ENCODE assay signal across 8 mouse cellular contexts in the genomic region with DNA sequence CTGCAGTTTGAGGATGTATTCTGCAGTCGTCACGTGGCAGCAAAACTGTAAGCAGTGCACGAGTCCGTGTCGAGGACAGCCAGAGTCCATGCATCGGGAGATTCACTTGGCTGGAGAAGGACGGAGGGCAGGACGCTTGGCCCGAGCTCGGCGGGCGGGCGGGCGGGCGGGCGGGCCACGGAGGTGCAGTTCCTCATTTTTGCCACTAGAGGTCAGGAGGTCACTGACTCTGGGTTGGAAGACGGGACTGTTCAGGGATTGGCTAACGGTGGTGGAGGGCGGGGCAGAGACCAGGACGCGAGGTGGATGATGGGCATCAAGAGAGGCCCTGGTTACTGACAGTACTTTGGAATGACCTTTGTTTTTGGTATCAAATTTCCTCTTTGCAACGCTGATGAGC. TPM values are rescaled to one million over a fixed set of nuclear protein-coding genes. Genes with fewer than 3 reads are reported as not detected.
DNase-seq lines count a peak whose midpoint lies in the region; ATAC-seq and TF ChIP-seq lines count a peak whose summit lies in the region.

No protein-coding gene starts in this region.

- WGBS in forebrain, embryonic 16.5 days, result 1% methylated on average over 18 of the region's 23 CpGs
- under 1% methylated on average over 23 of the region's 23 CpGs for WGBS in lung, adult 2 months

- intact Hi-C loops in heart, postnatal 36 days (cut with DNase I), result loop anchor here (1.0 to 10.0 kb wide), 3 partner anchors 62 to 636 kb away; a partner anchor contains a TSS

- H3K79me2 ChIP-seq in MEL (ENCODE audit: control insufficient read depth, insufficient read depth, low read length, poor library complexity), result no peaks in the 10 kb centered on the region

- no peak; a peak in 1 of 4 replicates for TF ChIP-seq POLR2A in MEL (IDR thresholded peaks at IDR 0.05; ENCODE audit: control insufficient read depth in 1 of 2, insufficient read depth in 1 of 2, low read depth in 1 of 2, low read length in 2 of 2, poor library complexity in 1 of 2)
- no peak for TF ChIP-seq POLR2A in lung, adult 2 months (IDR thresholded peaks at IDR 0.05; ENCODE audit: borderline replicate concordance, extremely low read depth, low read depth, low read length)

- H3K9me3 ChIP-seq in MEL (replicated peaks; ENCODE audit: insufficient read depth, low read length), result no peaks in the 10 kb centered on the region
- H3K9me3 ChIP-seq in forebrain, embryonic 16.5 days (ENCODE audit: control insufficient read depth, low read length), result no peaks in the 10 kb centered on the region

- H3K27me3 ChIP-seq in MEL (ENCODE audit: control insufficient read depth in 1 of 2, insufficient read depth in 2 of 2, low read length in 2 of 2), result peaks cover 5 to 6% of the 10 kb centered on the region in 2 experiments
- no peaks in the 10 kb centered on the region for H3K27me3 ChIP-seq in forebrain, embryonic 16.5 days (replicated peaks; ENCODE audit: control insufficient read depth, insufficient read depth, low read length)

- H3K9ac ChIP-seq in MEL (ENCODE audit: control insufficient read depth, low read depth, low read length, poor library complexity, severe bottlenecking), result peak overlapping the region; percentile 68
- H3K9ac ChIP-seq in forebrain, embryonic 16.5 days (replicated peaks; ENCODE audit: low read depth, low read length), result no peak overlapping the region

- H3K4me3 ChIP-seq in MEL (ENCODE audit: control insufficient read depth in 1 of 2, insufficient read depth in 1 of 2, low read depth in 2 of 2, low read length in 2 of 2), result peak overlapping the region; percentile 54 to 58
- 0 out of 2 replicates have a peak overlapping the region, but pooled peaks have one; percentile 8 for H3K4me3 ChIP-seq in forebrain, embryonic 16.5 days (replicated peaks; ENCODE audit: low read length)
- H3K4me3 ChIP-seq in layer of hippocampus, adult 2 months, result peak overlapping the region; percentile 33
- peak overlapping the region; percentile 30 for H3K4me3 ChIP-seq in lung, adult 2 months (replicated peaks; ENCODE audit: extremely low read depth, low read depth, low read length)

- peak; percentile 94 for DNase-seq in MEL (ENCODE audit: low read depth, low spot score)
- DNase-seq in cerebellum, adult 18-20 months, result peak; percentile 85 to 92
- peak; percentile 84 to 86 for DNase-seq in heart, postnatal 36 days
- DNase-seq in layer of hippocampus, adult 2 months (ENCODE audit: low spot score in 2 of 2), result peak; percentile 82 to 84
- DNase-seq in lung, adult 2 months, result peak; percentile 81
- peak; percentile 84 for DNase-seq in testis, postnatal 14 days (ENCODE audit: low spot score)

- no peak for TF ChIP-seq EP300 in MEL (IDR thresholded peaks at IDR 0.05; ENCODE audit: low read depth in 1 of 2, low read length in 2 of 2)

- H3K27ac ChIP-seq in MEL (ENCODE audit: control insufficient read depth, low read depth, low read length), result no peak overlapping the region
- no peak overlapping the region for H3K27ac ChIP-seq in forebrain, embryonic 16.5 days (ENCODE audit: low read length)
- H3K27ac ChIP-seq in layer of hippocampus, adult 2 months, result peak overlapping the region; percentile 58

- peak; percentile 92 for ATAC-seq in forebrain, embryonic 16.5 days
- ATAC-seq in neutrophil, adult 5-6 weeks (ENCODE audit: extremely low read depth, insufficient number of reproducible peaks, low FRiP score, poor library complexity, severe bottlenecking), result peak; percentile 93

- H3K4me1 ChIP-seq in MEL (ENCODE audit: control insufficient read depth in 1 of 2, insufficient read depth in 2 of 2, low read length in 2 of 2), result peaks cover 0 to 7% of the 10 kb centered on the region in 2 experiments; a peak in 2 of 4 replicates
- peaks cover 11% of the 10 kb centered on the region for H3K4me1 ChIP-seq in forebrain, embryonic 16.5 days (replicated peaks; ENCODE audit: control insufficient read depth, insufficient read depth, low read length)
- peaks cover 4% of the 10 kb centered on the region for H3K4me1 ChIP-seq in lung, adult 2 months (ENCODE audit: control insufficient read depth, insufficient read depth, low read length)

- peak overlapping the region; percentile 49 for H3K4me2 ChIP-seq in forebrain, embryonic 16.5 days (ENCODE audit: low read length)

- peaks cover 3 to 14% of the 10 kb centered on the region in 2 experiments for H3K36me3 ChIP-seq in MEL (ENCODE audit: control insufficient read depth in 1 of 2, insufficient read depth in 2 of 2, low read length in 2 of 2)
- H3K36me3 ChIP-seq in forebrain, embryonic 16.5 days (ENCODE audit: control insufficient read depth, insufficient read depth), result peaks cover 23% of the 10 kb centered on the region

- peak; percentile 58 to 96 (median 71) for TF ChIP-seq CTCF in MEL (IDR thresholded peaks at IDR 0.05 in 2 of 3, conservative IDR thresholded peaks at IDR 0.05 in 1 of 3; ENCODE audit: control insufficient read depth in 1 of 3, insufficient read depth in 1 of 3, low read depth in 2 of 3, low read length in 3 of 3, poor library complexity in 1 of 3, severe bottlenecking in 1 of 3)
- TF ChIP-seq CTCF in layer of hippocampus, adult 2 months (conservative IDR thresholded peaks at IDR 0.05), result peak; percentile 99
- TF ChIP-seq CTCF in lung, adult 2 months (IDR thresholded peaks at IDR 0.05; ENCODE audit: insufficient read depth, low read length), result peak; percentile 67

- peak; percentile 76 for TF ChIP-seq RAD21 in MEL (IDR thresholded peaks at IDR 0.05; ENCODE audit: low read depth, low read length)

TF ChIP-seq in MEL, 35 proteins besides CTCF, POLR2A, EP300 and RAD21 (continues in another document):
- TF ChIP-seq SIN3A (IDR thresholded peaks at IDR 0.05; ENCODE audit: low read length), result peak; percentile 46
- peak; percentile 62; the same call in 1 of the 2 replicates for TF ChIP-seq HCFC1 (IDR thresholded peaks at IDR 0.05; ENCODE audit: low read depth, low read length)
- no peak for TF ChIP-seq KAT2A (conservative IDR thresholded peaks at IDR 0.05; ENCODE audit: low read depth, low read length)
- TF ChIP-seq SMC3 (IDR thresholded peaks at IDR 0.05; ENCODE audit: low read depth, low read length), result peak; percentile 70
- TF ChIP-seq MAFK (IDR thresholded peaks at IDR 0.05; ENCODE audit: borderline replicate concordance, low read depth, low read length), result no peak
- TF ChIP-seq ZNF384 (IDR thresholded peaks at IDR 0.05; ENCODE audit: low read depth, low read length), result no peak
- TF ChIP-seq CHD2 (IDR thresholded peaks at IDR 0.05; ENCODE audit: low read length), result no peak
- TF ChIP-seq MAZ (IDR thresholded peaks at IDR 0.05; ENCODE audit: low read depth, low read length), result no peak
- TF ChIP-seq ZC3H11A (IDR thresholded peaks at IDR 0.05; ENCODE audit: low read depth, low read length), result peak; percentile 74
- no peak for TF ChIP-seq CHD1 (IDR thresholded peaks at IDR 0.05; ENCODE audit: low read depth, low read length)
- TF ChIP-seq MYB (IDR thresholded peaks at IDR 0.05; ENCODE audit: low read depth, low read length), result no peak
- TF ChIP-seq MYC (IDR thresholded peaks at IDR 0.05; ENCODE audit: low read depth, low read length), result no peak
- no peak for TF ChIP-seq POLR2AphosphoS2 (IDR thresholded peaks at IDR 0.05; ENCODE audit: low read length)
- TF ChIP-seq JUND (IDR thresholded peaks at IDR 0.05; ENCODE audit: low read depth, low read length), result no peak
- no peak for TF ChIP-seq TBP (IDR thresholded peaks at IDR 0.05; ENCODE audit: low read depth, low read length)
- no peak for TF ChIP-seq USF2 (IDR thresholded peaks at IDR 0.05; ENCODE audit: borderline replicate concordance in 1 of 2, insufficient read depth in 1 of 2, low read depth in 1 of 2, low read length in 2 of 2)
- no peak for TF ChIP-seq ELF1 (IDR thresholded peaks at IDR 0.05; ENCODE audit: low read depth, low read length)
- TF ChIP-seq ZMIZ1 (IDR thresholded peaks at IDR 0.05; ENCODE audit: low read depth, low read length), result no peak
- TF ChIP-seq MXI1 (IDR thresholded peaks at IDR 0.05; ENCODE audit: low read depth, low read length), result peak; percentile 33; the same call in 1 of the 2 replicates
- no peak for TF ChIP-seq GABPA (IDR thresholded peaks at IDR 0.05; ENCODE audit: low read depth, low read length)
- no peak for TF ChIP-seq ZKSCAN1 (IDR thresholded peaks at IDR 0.05; ENCODE audit: low read depth, low read length)
- TF ChIP-seq GATA1 (IDR thresholded peaks at IDR 0.05; ENCODE audit: low read depth, low read length), result no peak
- TF ChIP-seq USF1 (IDR thresholded peaks at IDR 0.05; ENCODE audit: low read depth, low read length), result peak; percentile 32; the same call in 1 of the 2 replicates
- TF ChIP-seq MEF2A (IDR thresholded peaks at IDR 0.05; ENCODE audit: extremely low read depth, insufficient replicate concordance, low read depth, low read length, poor library complexity, severe bottlenecking), result no peak
- TF ChIP-seq UBTF (IDR thresholded peaks at IDR 0.05; ENCODE audit: borderline replicate concordance, insufficient read depth, low read depth, low read length), result no peak
- no peak for TF ChIP-seq NRF1 (IDR thresholded peaks at IDR 0.05; ENCODE audit: insufficient read depth, low read depth, low read length, poor library complexity, severe bottlenecking)
- no peak for TF ChIP-seq RCOR1 (IDR thresholded peaks at IDR 0.05; ENCODE audit: low read depth, low read length)
- TF ChIP-seq MAX (IDR thresholded peaks at IDR 0.05; ENCODE audit: low read length), result 0 out of 2 replicates have a peak, but pooled peaks have one; percentile 16
- no peak for TF ChIP-seq ETS1 (IDR thresholded peaks at IDR 0.05; ENCODE audit: low read depth, low read length)

RNA-seq across cellular contexts. Expression of a gene that starts 26.6 kb away (rescaled TPM):
- total RNA-seq in MEL (2012; rRNA removed), result not detected in 2 replicates
- polyA plus RNA-seq in MEL (2012; ENCODE audit: insufficient read depth in 1 of 2, insufficient read length in 2 of 2, low read depth in 1 of 2, low replicate concordance in 2 of 2, missing spikeins in 1 of 2), result not detected
- 2.3 and 3.0 TPM in 2 replicates for polyA plus RNA-seq in forebrain, embryonic 16.5 days (2015; fragmentation: Nextera tagmentation; extraction: Ambion mirVana)
- under 1 TPM; 0.46 to 0.61 TPM for total RNA-seq in heart, postnatal 36 days (2021)
- total RNA-seq in layer of hippocampus, adult 2 months (2021), result 10 to 100 TPM; 92.6 to 93.1 TPM
- polyA plus RNA-seq in lung, adult 2 months (2012; rRNA removed), result 0.22 and 0.33 TPM in 2 replicates
- total RNA-seq in neutrophil, adult 5-6 weeks (2017), result not detected in 2 replicates

RNA-seq across cellular contexts. Expression of a gene that starts 36.5 kb away (rescaled TPM):
- total RNA-seq in MEL (2012; rRNA removed), result 303 and 356 TPM in 2 replicates
- polyA plus RNA-seq in MEL (2012; ENCODE audit: insufficient read depth in 1 of 2, insufficient read length in 2 of 2, low read depth in 1 of 2, low replicate concordance in 2 of 2, missing spikeins in 1 of 2), result 100 to 1,000 TPM; 755 to 855 TPM
- polyA plus RNA-seq in forebrain, embryonic 16.5 days (2015; fragmentation: Nextera tagmentation; extraction: Ambion mirVana), result 1,407 and 1,506 TPM in 2 replicates
- 100 to 1,000 TPM; 561 to 563 TPM for total RNA-seq in heart, postnatal 36 days (2021)
- 1,000 to 10,000 TPM; 1,140 to 1,236 TPM for total RNA-seq in layer of hippocampus, adult 2 months (2021)
- polyA plus RNA-seq in lung, adult 2 months (2012; rRNA removed), result 110 and 177 TPM in 2 replicates
- total RNA-seq in neutrophil, adult 5-6 weeks (2017), result 141 and 162 TPM in 2 replicates

Comparison
In these comparisons a context has a peak if more than half of its experiments do, and no peak if none do; other contexts are left out.
1. RNA of a gene that starts 26.6 kb away (total RNA-seq): 92.6 to 93.1 TPM in layer of hippocampus, adult 2 months; 0.46 to 0.61 TPM in heart, postnatal 36 days, not detected in MEL and not detected in neutrophil, adult 5-6 weeks; every median in the first group is over 10 times any median in the second.
2. Peak in every context shown above with its lines, with median percentiles within 50 percentile points of each other: DNase-seq, H3K4me3 ChIP-seq and CTCF ChIP-seq.